Mouse (Mus musculus): ENCODE data around the gene Aldh18a1. TPM values are rescaled to one million over a fixed set of nuclear protein-coding genes. Genes with fewer than 3 reads are reported as not detected.

The Aldh18a1 gene
- polyA plus RNA-seq, 1 experiment from 2014 or later: 63.8 TPM

- Histone ChIP-seq H3K9ac (no peak overlapping the region), H3K4me2 (no peak overlapping the region), H3K27me3 (replicated peaks) (no peaks in the 10 kb centered on the region), H3K36me3 (replicated peaks) (no peaks in the 10 kb centered on the region), H3K9me3 (no peaks in the 10 kb centered on the region), H3K27ac (no peak overlapping the region), H3K4me1 (peaks cover 26% of the 10 kb centered on the region), H3K4me3 (no peak overlapping the region)
- WGBS: 80% methylated on average over 7 of the region's 7 CpGs
- ATAC-seq (replicated peaks): no peak
Measured at GRCm38 (mm10) chr19:40514376-40514775, 73.9 kb downstream of the Aldh18a1 start.

GRCm38 (mm10) chr19:40513632-40514078, 74.6 kb downstream of the Aldh18a1 start, which contains the start of gene Sorbs1:
Sorbs1 (minus strand) TSS chr19:40513779.
- Histone ChIP-seq H3K4me1 (peaks cover 31% of the 10 kb centered on the region), H3K4me3 (peak within 1 kb of the TSS; percentile 60), H3K4me2 (peak within 1 kb of the TSS; percentile 52), H3K27me3 (replicated peaks) (no peaks in the 10 kb centered on the region), H3K27ac (peak within 1 kb of the TSS; percentile 87), H3K9me3 (no peaks in the 10 kb centered on the region), H3K9ac (peak within 1 kb of the TSS; percentile 68), H3K36me3 (replicated peaks) (no peaks in the 10 kb centered on the region)
- ATAC-seq (replicated peaks): peak; percentile 98
- WGBS: under 1% methylated on average over 51 of the region's 51 CpGs

- peak overlapping the region; percentile 87 for H3K27ac ChIP-seq
- peak; percentile 69 for ATAC-seq (replicated peaks)
- H3K36me3 ChIP-seq (replicated peaks): no peaks in the 10 kb centered on the region
- H3K4me1 ChIP-seq: peaks cover 31% of the 10 kb centered on the region
- H3K27me3 ChIP-seq (replicated peaks): no peaks in the 10 kb centered on the region
- peak overlapping the region; percentile 68 for H3K9ac ChIP-seq
- WGBS: 0% methylated on average over 34 of the region's 34 CpGs
- no peaks in the 10 kb centered on the region for H3K9me3 ChIP-seq
- peak overlapping the region; percentile 52 for H3K4me2 ChIP-seq
- peak overlapping the region; percentile 60 for H3K4me3 ChIP-seq
Measured at GRCm38 (mm10) chr19:40512500-40513421, 75.5 kb downstream of the Aldh18a1 start.

GRCm38 (mm10) chr19:40511679-40512309, 76.5 kb downstream of the Aldh18a1 start:
- peak overlapping the region; percentile 87 for H3K27ac ChIP-seq
- peaks cover 31% of the 10 kb centered on the region for H3K4me1 ChIP-seq
- ATAC-seq (replicated peaks): no peak
- no peaks in the 10 kb centered on the region for H3K27me3 ChIP-seq (replicated peaks)
- no peaks in the 10 kb centered on the region for H3K9me3 ChIP-seq
- H3K9ac ChIP-seq: peak overlapping the region; percentile 68
- peak overlapping the region; percentile 52 for H3K4me2 ChIP-seq
- WGBS: 20% methylated on average over 5 of the region's 5 CpGs
- H3K4me3 ChIP-seq: peak overlapping the region; percentile 60
- no peaks in the 10 kb centered on the region for H3K36me3 ChIP-seq (replicated peaks)

GRCm38 (mm10) chr19:40511100-40511439, 77.2 kb downstream of the Aldh18a1 start:
- ATAC-seq (replicated peaks): no peak
- Histone ChIP-seq H3K27me3 (replicated peaks) (no peaks in the 10 kb centered on the region), H3K4me1 (peaks cover 31% of the 10 kb centered on the region), H3K9me3 (no peaks in the 10 kb centered on the region), H3K4me3 (peak overlapping the region; percentile 60), H3K4me2 (peak overlapping the region; percentile 52), H3K36me3 (replicated peaks) (no peaks in the 10 kb centered on the region), H3K9ac (peak overlapping the region; percentile 14; the same call in 1 of the 2 replicates), H3K27ac (no peak overlapping the region)
- WGBS: 61% methylated on average over 8 of the region's 8 CpGs

GRCm38 (mm10) chr19:40510387-40511099, 77.7 kb downstream of the Aldh18a1 start:
- H3K27me3 ChIP-seq (replicated peaks): no peaks in the 10 kb centered on the region
- H3K4me1 ChIP-seq: peaks cover 31% of the 10 kb centered on the region
- H3K9ac ChIP-seq: peak overlapping the region; percentile 14; the same call in 1 of the 2 replicates
- H3K27ac ChIP-seq: no peak overlapping the region
- H3K4me2 ChIP-seq: peak overlapping the region; percentile 52
- no peaks in the 10 kb centered on the region for H3K9me3 ChIP-seq
- H3K4me3 ChIP-seq: peak overlapping the region; percentile 60; the same call in 1 of the 2 replicates
- no peaks in the 10 kb centered on the region for H3K36me3 ChIP-seq (replicated peaks)
- 79% methylated on average over 13 of the region's 13 CpGs for WGBS
- ATAC-seq (replicated peaks): no peak

GRCm38 (mm10) chr19:40509274-40509673, 79.0 kb downstream of the Aldh18a1 start:
- peak overlapping the region; percentile 3; the same call in 1 of the 2 replicates for H3K27ac ChIP-seq
- no peaks in the 10 kb centered on the region for H3K36me3 ChIP-seq (replicated peaks)
- no peak overlapping the region for H3K9ac ChIP-seq
- no peaks in the 10 kb centered on the region for H3K27me3 ChIP-seq (replicated peaks)
- peaks cover 31% of the 10 kb centered on the region for H3K4me1 ChIP-seq
- no peaks in the 10 kb centered on the region for H3K9me3 ChIP-seq
- WGBS: 75% methylated on average over 2 of the region's 2 CpGs
- no peak overlapping the region for H3K4me3 ChIP-seq
- no peak for ATAC-seq (replicated peaks)
- H3K4me2 ChIP-seq: no peak overlapping the region

- Histone ChIP-seq H3K9ac (no peak overlapping the region), H3K9me3 (no peaks in the 10 kb centered on the region), H3K27me3 (replicated peaks) (no peaks in the 10 kb centered on the region), H3K36me3 (replicated peaks) (no peaks in the 10 kb centered on the region), H3K27ac (peak overlapping the region; percentile 3; the same call in 1 of the 2 replicates), H3K4me3 (no peak overlapping the region), H3K4me1 (peaks cover 31% of the 10 kb centered on the region), H3K4me2 (no peak overlapping the region)
- no peak for ATAC-seq (replicated peaks)
- 47% methylated on average over 2 of the region's 2 CpGs for WGBS
Measured at GRCm38 (mm10) chr19:40508851-40509250, 79.4 kb downstream of the Aldh18a1 start.

GRCm38 (mm10) chr19:40506965-40507364, 81.3 kb downstream of the Aldh18a1 start:
- no peaks in the 10 kb centered on the region for H3K27me3 ChIP-seq (replicated peaks)
- H3K27ac ChIP-seq: no peak overlapping the region
- H3K9me3 ChIP-seq: no peaks in the 10 kb centered on the region
- H3K4me3 ChIP-seq: no peak overlapping the region
- no peaks in the 10 kb centered on the region for H3K36me3 ChIP-seq (replicated peaks)
- H3K4me1 ChIP-seq: peaks cover 28% of the 10 kb centered on the region
- ATAC-seq (replicated peaks): no peak
- no peak overlapping the region for H3K9ac ChIP-seq
- H3K4me2 ChIP-seq: no peak overlapping the region
- 89% methylated on average over 3 of the region's 3 CpGs for WGBS

- H3K4me2 ChIP-seq: no peak overlapping the region
- H3K27ac ChIP-seq: no peak overlapping the region
- no peaks in the 10 kb centered on the region for H3K9me3 ChIP-seq
- no peak overlapping the region for H3K4me3 ChIP-seq
- ATAC-seq (replicated peaks): no peak
- H3K4me1 ChIP-seq: peaks cover 10% of the 10 kb centered on the region
- H3K9ac ChIP-seq: no peak overlapping the region
- 95% methylated on average over 7 of the region's 7 CpGs for WGBS
- H3K27me3 ChIP-seq (replicated peaks): no peaks in the 10 kb centered on the region
- H3K36me3 ChIP-seq (replicated peaks): no peaks in the 10 kb centered on the region
Measured at GRCm38 (mm10) chr19:40504336-40504735, 83.9 kb downstream of the Aldh18a1 start.
